Comparison of ENCODE assay signal across 8 mouse cellular contexts in the genomic region with DNA sequence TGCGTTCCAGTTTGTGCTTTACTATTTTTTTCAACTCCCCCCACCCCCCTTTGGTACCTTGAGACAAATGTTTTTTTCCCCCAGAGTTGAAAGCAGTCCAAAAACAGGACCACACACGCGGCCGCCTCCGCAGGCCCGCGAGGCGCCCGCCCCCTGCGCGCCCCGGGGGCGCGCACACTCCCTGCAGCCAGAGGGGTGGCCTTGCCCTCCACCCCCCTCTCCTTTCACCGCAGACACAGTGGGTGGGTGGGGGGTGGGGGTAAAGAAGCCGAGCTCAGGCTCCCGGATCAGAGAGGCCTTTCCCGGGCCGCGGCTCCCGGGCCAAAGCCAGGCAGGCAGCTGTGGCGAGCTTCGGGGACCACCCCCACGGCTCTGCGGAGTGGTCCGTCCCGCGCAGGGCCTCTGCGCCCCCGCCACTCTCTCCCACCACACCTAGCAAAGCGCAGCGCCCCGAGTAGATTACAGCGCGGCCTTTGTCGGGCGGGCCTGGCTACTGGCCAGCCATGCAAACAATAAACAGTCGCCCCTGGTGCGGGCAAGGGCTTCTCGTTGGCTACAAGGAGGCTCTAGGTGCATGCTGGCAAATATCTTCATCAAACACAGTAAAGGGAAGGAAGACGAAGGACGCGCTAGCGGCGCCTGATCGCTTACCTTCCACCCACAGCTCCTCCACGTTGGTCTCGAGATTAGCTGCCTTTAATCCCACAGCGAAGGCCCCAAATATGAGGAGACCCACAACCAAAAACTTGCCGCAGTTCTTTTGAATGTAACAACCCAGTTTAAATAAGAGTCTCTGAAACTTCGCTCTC. TPM values are rescaled to one million over a fixed set of nuclear protein-coding genes. Genes with fewer than 3 reads are reported as not detected.
A peak's percentile ranks its signal among the peaks of the same experiment; 100 is the strongest.
DNase-seq lines count a peak whose midpoint lies in the region; ATAC-seq and TF ChIP-seq lines count a peak whose summit lies in the region.

No protein-coding gene starts in this region.

- H3K4me1 ChIP-seq in embryonic facial prominence, embryonic 15.5 days: peaks cover 49% of the 10 kb centered on the region
- H3K4me1 ChIP-seq in heart, embryonic 13.5 days: peaks cover 53% of the 10 kb centered on the region
- H3K4me1 ChIP-seq in kidney, postnatal 0 days (replicated peaks; ENCODE audit: insufficient read depth, low read length): peaks cover 14% of the 10 kb centered on the region
- peaks cover 49% of the 10 kb centered on the region for H3K4me1 ChIP-seq in neural tube, embryonic 15.5 days

- TF ChIP-seq CTCF in kidney, postnatal 0 days (IDR thresholded peaks at IDR 0.05; ENCODE audit: low read depth): no peak

- H3K4me2 ChIP-seq in embryonic facial prominence, embryonic 15.5 days (replicated peaks): peak overlapping the region; percentile 84
- H3K4me2 ChIP-seq in heart, embryonic 13.5 days: peak overlapping the region; percentile 94
- peak overlapping the region; percentile 97 for H3K4me2 ChIP-seq in kidney, postnatal 0 days (ENCODE audit: low read length)
- H3K4me2 ChIP-seq in neural tube, embryonic 15.5 days: peak overlapping the region; percentile 97

- no peaks in the 10 kb centered on the region for H3K27me3 ChIP-seq in embryonic facial prominence, embryonic 15.5 days
- H3K27me3 ChIP-seq in heart, embryonic 13.5 days (replicated peaks): no peaks in the 10 kb centered on the region
- no peaks in the 10 kb centered on the region for H3K27me3 ChIP-seq in kidney, postnatal 0 days (ENCODE audit: insufficient read depth, low read length)
- H3K27me3 ChIP-seq in neural tube, embryonic 15.5 days (replicated peaks): no peaks in the 10 kb centered on the region

- H3K9me3 ChIP-seq in embryonic facial prominence, embryonic 15.5 days (replicated peaks): no peaks in the 10 kb centered on the region
- no peaks in the 10 kb centered on the region for H3K9me3 ChIP-seq in heart, embryonic 13.5 days
- no peaks in the 10 kb centered on the region for H3K9me3 ChIP-seq in kidney, postnatal 0 days (replicated peaks; ENCODE audit: low read length)
- H3K9me3 ChIP-seq in neural tube, embryonic 15.5 days (replicated peaks): no peaks in the 10 kb centered on the region

- H3K27ac ChIP-seq in embryonic facial prominence, embryonic 15.5 days (replicated peaks): peak overlapping the region; percentile 97
- H3K27ac ChIP-seq in heart, embryonic 13.5 days (replicated peaks): peak overlapping the region; percentile 99
- peak overlapping the region; percentile 97 for H3K27ac ChIP-seq in kidney, postnatal 0 days
- peak overlapping the region; percentile 94 for H3K27ac ChIP-seq in neural tube, embryonic 15.5 days (replicated peaks)

- WGBS in embryonic facial prominence, embryonic 15.5 days: under 1% methylated on average over 51 of the region's 51 CpGs
- WGBS in heart, embryonic 13.5 days: under 1% methylated on average over 51 of the region's 51 CpGs
- WGBS in kidney, postnatal 0 days: under 1% methylated on average over 51 of the region's 51 CpGs
- under 1% methylated on average over 51 of the region's 51 CpGs for WGBS in neural tube, embryonic 15.5 days

- peak; percentile 41 for ATAC-seq in embryonic facial prominence, embryonic 15.5 days (ENCODE audit: insufficient number of reproducible peaks, low FRiP score, low TSS enrichment, low read depth)
- peak; percentile 40; the same call in 1 of the 2 replicates for ATAC-seq in heart, embryonic 13.5 days (ENCODE audit: extremely low read depth, insufficient number of reproducible peaks, low FRiP score, low TSS enrichment)
- peak; percentile 52 for ATAC-seq in kidney, postnatal 0 days (replicated peaks; ENCODE audit: low FRiP score, low read depth)
- ATAC-seq in neural tube, embryonic 15.5 days (ENCODE audit: low FRiP score): peak; percentile 61

- peaks cover 6% of the 10 kb centered on the region for H3K36me3 ChIP-seq in embryonic facial prominence, embryonic 15.5 days
- H3K36me3 ChIP-seq in heart, embryonic 13.5 days: peaks cover 13% of the 10 kb centered on the region
- H3K36me3 ChIP-seq in kidney, postnatal 0 days (ENCODE audit: insufficient read depth, low read length): no peaks in the 10 kb centered on the region
- H3K36me3 ChIP-seq in neural tube, embryonic 15.5 days: no peaks in the 10 kb centered on the region

- H3K9ac ChIP-seq in embryonic facial prominence, embryonic 15.5 days: peak overlapping the region; percentile 95
- H3K9ac ChIP-seq in heart, embryonic 13.5 days: peak overlapping the region; percentile 99
- H3K9ac ChIP-seq in kidney, postnatal 0 days (ENCODE audit: low read depth, low read length): peak overlapping the region; percentile 96
- peak overlapping the region; percentile 83 for H3K9ac ChIP-seq in neural tube, embryonic 15.5 days (replicated peaks)

- peak overlapping the region; percentile 83 for H3K4me3 ChIP-seq in embryonic facial prominence, embryonic 15.5 days (replicated peaks)
- peak overlapping the region; percentile 75 for H3K4me3 ChIP-seq in heart, embryonic 13.5 days
- peak overlapping the region; percentile 99 for H3K4me3 ChIP-seq in kidney, postnatal 0 days (replicated peaks; ENCODE audit: low read depth, low read length)
- peak overlapping the region; percentile 76 for H3K4me3 ChIP-seq in neural tube, embryonic 15.5 days (replicated peaks)

- DNase-seq in A20 (ENCODE audit: low read depth, low spot score): peak; percentile 90
- peak; percentile 84 for DNase-seq in adrenal gland, postnatal 10 days
- DNase-seq in kidney, postnatal 0 days (ENCODE audit: low spot score): peak; percentile 89
- peak; percentile 78 for DNase-seq in lung, adult 18-20 months
- peak; percentile 70 for DNase-seq in testis, postnatal 14 days (ENCODE audit: low spot score)

RNA-seq across cellular contexts. Expression of a gene that starts 10.2 kb away (rescaled TPM):
- 10 to 100 TPM; 38.7 to 55.2 TPM for total RNA-seq in adrenal gland, postnatal 10 days (2021)
- 21.9 and 25.9 TPM in 2 replicates for polyA plus RNA-seq in embryonic facial prominence, embryonic 15.5 days (2015; fragmentation: Nextera tagmentation; extraction: Ambion mirVana)
- polyA plus RNA-seq in heart, embryonic 13.5 days (2015; fragmentation: Nextera tagmentation; extraction: Ambion mirVana): 6.4 and 6.8 TPM in 2 replicates
- 10.7 and 12.2 TPM in 2 replicates for polyA plus RNA-seq in kidney, postnatal 0 days (2015; fragmentation: Nextera tagmentation; extraction: Ambion mirVana)
- polyA plus RNA-seq in neural tube, embryonic 15.5 days (2015; fragmentation: Nextera tagmentation; extraction: Ambion mirVana): 16.9 and 17.5 TPM in 2 replicates

Comparison
In these comparisons a context has a peak if more than half of its experiments do, and no peak if none do; other contexts are left out.
1. Peak in every context shown above with its lines: DNase-seq, ATAC-seq, H3K4me3 ChIP-seq and H3K27ac ChIP-seq.